In genomic region chr12:52413046-52413473, GRCm38 (mm10) we compare ENCODE assay signal across 10 mouse cellular contexts.
A peak's percentile ranks its signal among the peaks of the same experiment; 100 is the strongest.
DNase-seq lines count a peak whose midpoint lies in the region; ATAC-seq and TF ChIP-seq lines count a peak whose summit lies in the region.
"Had no signal": no experiment of that assay in that cellular context is flagged by ENCODE, and none has a peak within 500 bp of the region (broad histone marks: within the 10 kb centered on the region; RNA-seq: fewer than 3 reads in every experiment).

No protein-coding gene starts in this region.

- H3K9ac ChIP-seq in kidney, embryonic 16.5 days (replicated peaks; ENCODE audit: low read length) = no peak overlapping the region; the same call in 1 of the 2 replicates
- H3K9ac ChIP-seq in limb, embryonic 11.5 days (ENCODE audit: low read length) = no peak overlapping the region
- no peak overlapping the region for H3K9ac ChIP-seq in neural tube, embryonic 13.5 days

- H3K27me3 ChIP-seq in kidney, embryonic 16.5 days (ENCODE audit: insufficient read depth, low read length) = no peaks in the 10 kb centered on the region
- H3K27me3 ChIP-seq in limb, embryonic 11.5 days (ENCODE audit: control insufficient read depth, insufficient read depth, low read length) = no peaks in the 10 kb centered on the region
- no peaks in the 10 kb centered on the region for H3K27me3 ChIP-seq in neural tube, embryonic 13.5 days

- peak overlapping the region; percentile 16; the same call in 1 of the 2 replicates for H3K4me2 ChIP-seq in kidney, embryonic 16.5 days (replicated peaks; ENCODE audit: low read depth, low read length)
- no peak overlapping the region for H3K4me2 ChIP-seq in limb, embryonic 11.5 days (ENCODE audit: low read depth, severe bottlenecking)
- peak overlapping the region; percentile 24; the same call in 1 of the 2 replicates for H3K4me2 ChIP-seq in neural tube, embryonic 13.5 days

- 0 out of 2 replicates have a peak overlapping the region, but pooled peaks have one; percentile 2 for H3K27ac ChIP-seq in kidney, embryonic 16.5 days (ENCODE audit: low read length)
- peak overlapping the region; percentile 25; the same call in 1 of the 2 replicates for H3K27ac ChIP-seq in embryonic fibroblast, embryonic 13.5 days (ENCODE audit: insufficient read depth, low read length)
- peak overlapping the region; percentile 47; the same call in 1 of the 2 replicates for H3K27ac ChIP-seq in limb, embryonic 11.5 days (replicated peaks; ENCODE audit: low read depth, low read length)
- peak overlapping the region; percentile 52 for H3K27ac ChIP-seq in neural tube, embryonic 13.5 days (replicated peaks)

- H3K36me3 ChIP-seq in kidney, embryonic 16.5 days (ENCODE audit: insufficient read depth, low read length) = no peaks in the 10 kb centered on the region
- no peaks in the 10 kb centered on the region for H3K36me3 ChIP-seq in limb, embryonic 11.5 days (ENCODE audit: control insufficient read depth, insufficient read depth, low read length)
- no peaks in the 10 kb centered on the region for H3K36me3 ChIP-seq in neural tube, embryonic 13.5 days

- peaks cover 4% of the 10 kb centered on the region; the same call in 1 of the 2 replicates for H3K9me3 ChIP-seq in kidney, embryonic 16.5 days (ENCODE audit: low read length)
- no peaks in the 10 kb centered on the region; the same call in 1 of the 2 replicates for H3K9me3 ChIP-seq in limb, embryonic 11.5 days (ENCODE audit: control insufficient read depth, low read length)
- no peaks in the 10 kb centered on the region for H3K9me3 ChIP-seq in neural tube, embryonic 13.5 days

- no peak for TF ChIP-seq CTCF in embryonic fibroblast, embryonic 13.5 days (IDR thresholded peaks at IDR 0.05; ENCODE audit: borderline replicate concordance, insufficient read depth, low read length)

- no peak overlapping the region for H3K4me3 ChIP-seq in kidney, embryonic 16.5 days (ENCODE audit: low read length)
- no peak overlapping the region for H3K4me3 ChIP-seq in embryonic fibroblast, embryonic 13.5 days (ENCODE audit: insufficient read depth, low read length)
- H3K4me3 ChIP-seq in limb, embryonic 11.5 days (ENCODE audit: low read depth, low read length) = no peak overlapping the region
- H3K4me3 ChIP-seq in neural tube, embryonic 13.5 days = no peak overlapping the region

- ATAC-seq in kidney, embryonic 16.5 days (ENCODE audit: low FRiP score, low TSS enrichment) = peak; percentile 42; the same call in 1 of the 2 replicates
- no peak for ATAC-seq in limb, embryonic 11.5 days (ENCODE audit: insufficient number of reproducible peaks, low FRiP score, low TSS enrichment, low read depth)
- ATAC-seq in neural tube, embryonic 13.5 days (ENCODE audit: low read depth) = no peak
- ATAC-seq: intestine, embryonic 16.5 days had no signal

- TF ChIP-seq POLR2A in embryonic fibroblast, embryonic 13.5 days (IDR thresholded peaks at IDR 0.05; ENCODE audit: low read depth, low read length) = no peak

- WGBS in kidney, embryonic 16.5 days = 12% methylated on average over 8 of the region's 8 CpGs
- WGBS in limb, embryonic 11.5 days = 38% methylated on average over 8 of the region's 8 CpGs
- 16% methylated on average over 8 of the region's 8 CpGs for WGBS in neural tube, embryonic 13.5 days

- peaks cover 14% of the 10 kb centered on the region; the same call in 1 of the 2 replicates for H3K4me1 ChIP-seq in kidney, embryonic 16.5 days (ENCODE audit: insufficient read depth, low read length)
- H3K4me1 ChIP-seq in embryonic fibroblast, embryonic 13.5 days (ENCODE audit: control insufficient read depth, insufficient read depth, low read length) = no peaks in the 10 kb centered on the region
- H3K4me1 ChIP-seq in limb, embryonic 11.5 days (ENCODE audit: control insufficient read depth, insufficient read depth, low read length) = no peaks in the 10 kb centered on the region
- H3K4me1 ChIP-seq in neural tube, embryonic 13.5 days (replicated peaks) = peaks cover 13% of the 10 kb centered on the region

- no peak for DNase-seq in kidney, postnatal 4 days
- DNase-seq in limb, embryonic 11.5 days (ENCODE audit: low spot score) = peak; percentile 43
- no peak for DNase-seq in cerebellum, postnatal 25 days
- DNase-seq in left cerebral cortex, adult 18-20 months (ENCODE audit: low spot score in 2 of 2) = no peak
- no peak for DNase-seq in testis, postnatal 14 days (ENCODE audit: low spot score)
- DNase-seq: right cerebral cortex, postnatal 4 days had no signal

Comparison
In these comparisons a context has a peak if more than half of its experiments do, and no peak if none do; other contexts are left out.
1. H3K27ac ChIP-seq: peak in every context shown above with its lines; median percentile 52 in neural tube, embryonic 13.5 days; 47 in limb, embryonic 11.5 days; 25 in embryonic fibroblast, embryonic 13.5 days; 2 in kidney, embryonic 16.5 days.